Mouse (Mus musculus) yolk sac, embryonic 10.5 days (tissue): ENCODE results near the gene Etl4.
A peak's percentile ranks its signal among the peaks of the same experiment; 100 is the strongest.
"Not testable (repeated sequence)": the region's sequence is repeated elsewhere in the genome, so short reads cannot be mapped to it uniquely, and the experiment has no call there.

Source experiments
- DNase-seq: peaks from one replicate; pipeline ENCODE4 v3.0.0-alpha.2; 2017; ENCODE audit warnings: low spot score

The Etl4 gene

DNA sequence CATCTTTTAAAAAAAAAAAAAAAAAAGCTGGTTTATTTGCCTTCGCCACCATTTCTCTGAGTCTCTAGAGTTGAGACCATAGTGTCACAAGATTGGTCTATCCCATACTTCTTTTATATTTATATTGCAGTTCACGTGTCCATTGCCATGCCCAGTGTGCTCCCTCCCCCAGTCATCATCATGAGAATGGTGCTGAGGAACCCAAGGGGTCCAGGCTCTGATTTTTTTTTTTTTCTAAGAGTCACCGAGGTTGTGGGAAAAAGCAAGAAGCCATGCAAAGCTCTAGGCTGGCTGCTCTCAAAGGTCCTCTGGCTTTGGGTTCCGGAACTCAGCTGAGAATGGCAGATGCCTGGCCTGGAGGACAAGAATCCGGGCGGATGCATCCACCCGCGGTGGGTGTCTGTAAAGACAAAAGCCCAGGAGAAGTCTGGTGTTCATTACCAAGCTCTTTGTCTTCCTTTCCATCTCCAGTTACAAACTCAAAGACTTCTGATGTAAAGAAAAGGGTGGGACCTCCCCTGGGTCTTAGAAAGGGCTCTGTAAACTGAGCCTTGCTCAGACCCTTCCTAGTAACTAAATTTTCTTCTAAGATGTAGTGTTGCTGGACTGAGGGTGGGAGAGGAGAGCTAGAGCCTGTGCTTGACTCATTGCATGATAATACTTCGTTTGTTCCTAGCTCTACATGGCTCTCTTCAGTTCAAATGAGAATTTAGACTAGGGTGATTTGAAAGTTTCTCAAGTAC lies 745.2 kb downstream of the Etl4 start:
- DNase-seq: no peak

DNA sequence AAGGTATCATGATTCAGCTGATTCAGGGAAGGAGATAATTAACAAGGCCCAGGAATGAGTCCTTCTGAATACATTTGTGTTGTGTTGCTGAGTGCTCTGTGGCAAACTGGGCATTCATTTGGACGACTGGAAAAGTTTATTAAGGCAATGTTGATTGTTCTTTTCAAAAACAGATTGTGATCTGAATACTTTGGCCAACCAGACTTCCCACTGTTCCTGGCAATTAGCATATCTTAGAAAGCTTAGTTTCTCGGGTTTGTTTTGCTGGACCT lies 745.7 kb downstream of the Etl4 start:
- no peak for DNase-seq

DNA sequence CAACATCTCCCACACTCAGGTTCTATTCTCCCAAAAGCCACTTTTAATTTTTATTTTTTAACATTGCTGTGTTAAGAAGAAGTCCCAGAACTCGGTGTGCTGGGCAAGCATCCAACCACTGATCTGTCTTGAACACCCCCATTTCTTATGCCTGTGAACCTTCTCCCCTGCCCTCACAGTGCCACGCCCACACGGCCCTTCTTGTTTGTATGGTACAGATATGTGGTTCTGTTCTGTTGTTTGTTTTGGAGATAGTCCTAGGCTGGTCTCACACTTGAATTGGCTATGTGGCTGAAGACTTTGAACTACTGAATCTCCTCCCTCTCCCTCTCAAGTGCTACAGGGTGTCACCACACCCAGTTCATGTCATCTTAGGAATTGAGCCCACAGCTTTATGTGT lies 748.3 kb downstream of the Etl4 start:
- DNase-seq: peak; percentile 10

DNA sequence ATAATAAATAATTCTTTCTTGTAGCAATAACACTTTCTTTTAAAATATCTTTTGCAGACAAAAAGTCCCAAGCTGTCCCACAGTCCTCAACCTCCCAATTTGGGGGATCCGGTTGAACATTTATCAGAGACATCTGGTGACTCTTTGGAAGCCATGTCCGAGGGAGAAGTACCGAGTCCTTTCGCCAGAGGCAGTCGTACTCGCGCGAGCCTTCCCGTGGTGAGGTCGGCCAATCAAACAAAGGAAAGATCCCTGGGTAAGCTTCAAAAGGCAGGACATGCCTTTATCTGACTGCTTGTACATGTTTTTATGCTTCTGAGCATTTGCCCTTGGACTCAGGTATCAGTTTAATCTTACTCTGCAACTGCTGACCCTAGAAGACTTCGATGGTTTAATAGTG lies 752.3 kb downstream of the Etl4 start:
- DNase-seq: no peak

DNA sequence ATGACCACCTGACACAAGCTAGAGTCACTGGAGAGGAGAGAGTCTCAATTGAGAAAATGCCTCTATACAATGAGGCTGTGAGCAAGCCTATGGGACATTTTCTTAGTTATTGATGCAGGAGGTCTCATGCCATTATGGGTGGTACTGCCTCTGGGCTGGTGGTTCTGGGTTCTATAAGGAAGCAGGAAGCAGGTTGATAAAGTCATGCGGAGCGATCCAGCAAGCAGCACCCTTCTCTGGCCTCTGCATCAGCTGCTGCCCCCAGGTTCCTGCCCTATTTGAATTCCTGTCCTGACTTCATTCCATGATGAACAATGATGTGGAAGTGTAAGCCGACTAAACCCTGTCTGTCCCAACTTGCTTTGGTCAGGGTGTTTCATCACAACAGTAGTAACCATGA lies 753.1 kb downstream of the Etl4 start:
- no peak for DNase-seq

DNA sequence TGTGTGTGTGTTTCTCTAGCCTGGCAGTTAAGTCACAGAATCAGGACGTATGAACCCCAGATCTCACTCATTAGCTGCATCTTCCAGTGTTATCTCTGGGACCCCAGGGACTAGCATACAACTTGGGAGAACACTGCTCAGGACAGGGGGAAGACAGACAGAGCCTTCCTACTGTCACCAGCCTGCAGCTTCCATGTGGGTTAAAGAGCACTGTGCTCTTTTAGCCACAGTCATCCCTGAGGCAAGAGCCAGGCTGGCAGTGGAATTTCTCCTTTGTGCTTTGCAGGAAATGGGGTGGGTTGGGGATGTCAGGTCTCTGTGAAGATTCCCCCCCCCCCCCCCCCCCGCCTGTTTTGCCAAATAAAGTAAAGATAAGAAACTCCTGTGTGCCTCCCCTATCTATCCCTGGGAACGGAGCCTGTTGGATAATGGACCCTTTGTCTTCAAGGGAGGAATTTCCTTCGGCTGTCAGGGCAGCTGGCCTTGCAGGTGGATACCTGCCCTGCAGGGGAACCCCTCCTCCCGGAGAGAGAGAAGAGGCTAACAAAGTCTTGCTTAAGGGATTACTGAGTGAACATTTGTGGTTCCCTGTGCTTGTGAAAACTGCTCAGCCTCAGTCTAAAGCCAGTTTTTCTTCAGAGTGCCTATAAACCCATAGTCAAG lies 755.9 kb downstream of the Etl4 start:
- DNase-seq: peak; percentile 17

DNA sequence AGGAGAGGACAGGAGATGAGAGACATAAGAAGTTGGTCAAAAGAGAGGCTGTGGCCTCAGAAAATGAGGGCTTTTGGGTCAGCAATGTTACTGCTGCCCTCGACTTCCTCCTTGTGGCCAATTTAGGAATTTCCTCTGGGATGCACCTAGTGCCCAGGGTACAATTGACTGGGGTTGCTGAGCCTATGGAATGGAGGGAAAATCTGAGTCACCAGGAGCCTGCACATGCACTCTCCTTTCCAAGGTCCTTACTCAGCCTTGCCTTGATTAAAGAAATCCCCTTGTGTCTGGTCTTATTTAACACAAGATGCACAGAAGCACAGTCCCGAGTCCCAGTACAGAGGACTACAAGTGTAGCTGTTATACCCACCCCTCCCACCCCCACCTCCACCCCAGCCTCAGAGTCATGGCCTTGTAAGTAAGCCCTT lies 756.5 kb downstream of the Etl4 start:
- peak; percentile 49 for DNase-seq

DNA sequence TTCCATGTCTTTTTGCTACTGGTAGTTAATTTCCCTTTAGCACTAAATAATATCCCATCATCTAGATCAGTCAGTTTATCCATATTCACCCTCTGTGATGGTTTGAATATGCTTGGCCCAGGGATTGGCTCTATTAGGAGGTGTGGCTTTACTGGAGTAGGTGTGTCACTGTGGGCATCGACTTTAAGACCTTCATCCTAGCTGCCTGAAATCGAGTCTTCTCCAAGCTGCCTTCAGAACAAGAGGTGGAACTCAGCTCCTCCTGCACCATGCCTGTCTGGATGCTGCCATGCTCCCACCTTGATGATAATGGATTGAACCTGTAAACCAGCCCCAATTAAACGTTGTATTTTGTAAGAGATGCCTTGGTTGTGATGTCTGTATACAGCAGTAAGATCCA lies 758.3 kb downstream of the Etl4 start:
- DNase-seq: no peak

DNA sequence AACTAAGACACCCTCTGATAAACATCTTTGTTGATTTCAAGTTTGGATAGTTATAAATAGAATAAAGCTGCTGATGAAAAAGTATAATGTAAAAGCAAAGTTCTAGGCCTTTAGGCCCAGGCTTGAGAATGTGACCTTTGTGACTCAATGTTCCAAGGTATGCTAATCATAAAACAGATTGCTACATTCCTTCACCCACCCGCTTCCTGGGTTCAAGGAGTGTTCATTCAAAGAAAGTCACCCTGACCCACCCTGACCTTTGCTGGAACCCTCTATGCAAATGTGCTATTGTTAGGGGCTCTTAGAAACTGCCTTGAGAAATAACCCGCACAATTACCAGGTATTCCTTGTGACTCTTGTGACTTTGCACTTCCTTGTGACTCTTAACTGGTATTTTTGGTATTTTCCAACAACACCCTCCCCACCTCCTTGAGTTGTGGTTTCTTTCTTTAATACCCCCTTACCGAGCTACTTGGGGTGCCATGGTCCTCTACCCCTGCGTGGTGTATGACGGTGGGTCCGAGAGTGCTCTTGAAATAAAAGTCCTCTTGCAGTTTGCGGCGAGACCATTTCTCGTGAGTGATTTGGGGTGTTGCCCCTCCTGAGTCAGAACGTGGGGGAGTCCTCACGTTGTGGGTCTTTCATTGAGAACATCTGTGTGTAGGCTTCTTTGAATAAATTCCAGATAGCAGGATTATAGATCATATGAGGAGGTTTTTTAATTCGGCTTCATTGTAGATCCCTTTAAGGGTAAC lies 758.9 kb downstream of the Etl4 start:
- peak; percentile 17 for DNase-seq

DNA sequence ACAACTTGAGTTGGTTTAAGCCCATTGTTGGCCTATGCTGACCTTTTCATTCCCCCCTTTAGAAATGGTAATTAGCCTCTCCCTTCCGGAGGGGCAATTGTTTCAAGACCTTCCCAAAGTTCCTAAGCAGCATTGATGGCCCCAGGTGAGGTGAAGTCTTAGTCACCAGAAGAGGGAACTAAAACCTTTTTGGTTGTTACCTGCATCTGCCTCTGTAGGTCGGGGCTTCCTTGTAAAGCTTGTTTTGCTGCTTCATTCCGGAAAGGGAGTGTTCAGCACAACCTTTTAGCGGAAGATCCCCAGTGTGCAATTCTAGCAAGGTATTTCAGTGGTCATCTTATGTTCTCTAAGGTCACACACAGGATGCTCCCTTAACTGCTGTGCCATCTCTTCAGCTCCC lies 759.8 kb downstream of the Etl4 start:
- no peak for DNase-seq

DNA sequence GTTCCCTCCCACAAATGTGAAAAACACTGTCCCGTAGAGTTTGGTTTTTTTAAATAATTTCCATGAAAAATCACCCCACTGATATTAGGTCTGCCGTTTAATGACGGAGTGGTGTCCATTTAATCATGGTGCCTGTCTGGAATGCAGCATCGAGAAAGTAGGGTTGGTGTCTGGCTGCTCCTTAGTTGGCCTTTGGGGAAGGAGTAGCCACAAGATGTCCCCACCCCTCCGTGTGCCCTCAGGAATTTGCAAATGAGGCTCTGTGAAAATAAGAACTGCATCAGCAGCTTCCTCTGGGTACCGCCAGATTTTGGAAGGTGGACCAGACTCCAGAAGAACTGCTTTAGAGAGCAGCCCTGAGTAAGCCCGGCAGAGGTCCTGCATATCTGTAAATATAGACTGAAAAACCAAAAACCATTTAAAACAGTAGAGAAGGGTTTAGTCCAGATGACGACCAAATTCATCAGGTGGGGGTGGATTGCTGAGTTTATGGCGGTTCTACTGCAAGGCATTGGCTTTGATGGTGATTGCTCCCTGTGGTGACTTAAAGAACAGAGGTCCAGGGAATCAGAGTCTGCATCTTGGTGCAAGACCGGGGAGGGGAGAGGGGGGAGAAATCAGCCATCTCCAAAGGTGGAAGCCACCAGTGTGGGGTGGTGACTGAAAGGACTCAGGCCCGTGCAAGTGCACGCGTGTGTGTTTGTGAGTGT lies 762.1 kb downstream of the Etl4 start:
- DNase-seq: no peak

DNA sequence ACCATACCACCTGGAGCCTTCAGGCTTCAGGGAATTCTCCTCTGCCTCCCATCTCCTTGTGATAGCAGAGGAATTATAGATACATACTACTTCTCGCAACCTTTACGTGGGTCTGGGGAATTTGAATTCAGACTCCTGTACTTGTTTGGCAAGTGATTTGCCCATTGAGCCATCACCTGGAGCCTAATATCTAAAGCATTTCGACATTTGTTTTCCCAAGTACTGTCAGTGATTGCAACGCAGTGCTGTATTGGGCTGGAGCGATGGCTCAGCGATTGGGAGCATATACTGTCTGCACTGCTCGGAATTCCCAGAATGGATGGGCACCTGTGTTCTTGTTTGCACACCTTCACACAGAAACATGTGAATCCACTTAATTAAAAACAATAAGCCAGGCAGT lies 762.7 kb downstream of the Etl4 start:
- no peak for DNase-seq

DNA sequence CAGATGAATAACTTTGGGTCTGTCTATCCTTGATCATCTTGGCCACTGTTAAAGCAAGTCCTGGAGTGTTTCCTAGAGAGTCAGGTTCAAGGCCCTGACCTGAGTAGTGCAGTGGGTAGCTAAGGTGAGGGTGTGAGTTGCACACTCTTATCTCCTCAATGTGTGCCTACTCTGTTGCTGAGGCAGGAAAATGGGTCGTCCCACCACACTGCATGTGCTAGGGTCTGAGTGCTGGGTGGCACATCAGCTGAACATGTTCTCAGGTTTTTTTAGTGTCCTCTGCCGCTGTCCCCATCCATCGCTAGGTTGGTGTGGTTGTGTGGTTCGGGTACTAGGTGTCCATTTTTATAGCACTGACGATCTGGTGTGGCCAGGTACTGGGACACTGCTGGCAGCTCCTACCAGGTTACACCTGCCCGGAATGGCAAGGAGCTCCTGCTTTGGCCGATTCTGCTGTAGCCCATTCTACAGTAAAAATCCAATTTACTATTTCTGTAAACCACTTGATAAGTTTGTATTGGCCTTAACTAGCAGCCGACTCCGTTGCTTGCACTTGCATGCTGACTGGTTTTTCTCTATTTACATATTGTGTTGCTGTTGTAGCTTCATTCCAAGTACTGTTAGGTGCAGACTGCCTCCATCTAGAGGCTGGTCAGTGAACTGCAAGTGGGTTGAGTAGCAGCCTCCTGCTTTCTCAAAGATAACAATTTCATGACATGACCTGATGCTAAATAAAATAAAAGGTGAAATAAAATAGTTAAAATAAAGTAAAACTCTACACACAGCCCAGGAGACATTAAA lies 763.4 kb downstream of the Etl4 start:
- DNase-seq: peak; percentile 43

DNA sequence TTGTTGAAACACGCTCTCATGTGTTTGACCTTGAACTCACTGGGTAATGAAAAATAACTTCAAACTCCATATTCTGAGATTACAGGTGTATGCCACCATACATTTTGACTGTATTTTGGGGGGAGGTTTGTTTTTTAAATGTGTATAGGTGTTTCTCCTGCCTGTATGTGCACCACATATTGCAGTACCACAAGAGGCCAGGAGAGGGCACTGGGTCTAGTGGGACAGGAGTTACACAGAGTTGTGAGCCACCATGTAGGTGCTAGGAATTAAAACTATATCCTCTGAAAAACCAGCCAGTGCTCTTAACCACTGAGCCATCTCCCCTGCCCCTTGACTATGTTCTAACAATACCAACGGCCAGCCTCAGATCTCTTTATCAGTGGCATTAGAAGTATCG lies 766.8 kb downstream of the Etl4 start:
- no peak for DNase-seq

DNA sequence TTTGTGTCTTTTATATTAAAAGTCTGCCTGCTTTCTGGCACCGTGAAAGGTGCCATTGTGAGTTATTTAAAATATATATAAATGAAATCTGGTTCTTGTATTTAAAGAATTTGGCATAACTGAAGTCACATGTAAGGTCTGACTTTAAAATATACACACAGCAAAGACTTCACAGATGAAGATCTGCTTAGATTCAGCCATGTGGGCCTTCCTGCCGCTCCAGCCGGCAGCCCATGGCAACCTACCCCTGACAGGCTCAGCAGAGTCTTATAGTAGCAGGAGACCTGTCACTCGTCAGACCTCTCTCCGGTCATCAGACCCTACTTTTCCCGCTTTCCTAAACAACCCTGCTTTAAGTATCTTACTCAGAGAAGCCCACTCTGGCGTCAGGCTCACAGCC lies 769.2 kb downstream of the Etl4 start:
- no peak for DNase-seq

DNA sequence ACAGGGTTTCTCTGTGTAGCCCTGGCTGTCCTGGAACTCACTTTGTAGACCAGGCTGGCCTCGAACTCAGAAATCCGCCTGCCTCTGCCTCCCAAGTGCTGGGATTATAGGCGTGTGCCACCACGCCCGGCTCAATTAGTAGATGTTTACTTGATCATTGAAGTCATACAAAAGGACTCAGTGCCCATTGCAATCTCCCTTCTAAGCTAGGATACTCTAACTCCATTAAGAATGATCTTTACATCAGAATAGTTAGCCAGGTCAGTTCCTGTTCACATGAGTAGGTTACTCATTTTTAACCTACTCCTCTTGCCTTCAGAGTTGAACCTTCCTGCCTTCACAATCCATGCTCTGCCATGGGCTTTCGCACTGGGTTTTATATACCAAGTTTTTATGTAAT lies 772.6 kb downstream of the Etl4 start:
- DNase-seq: not testable (repeated sequence)

DNA sequence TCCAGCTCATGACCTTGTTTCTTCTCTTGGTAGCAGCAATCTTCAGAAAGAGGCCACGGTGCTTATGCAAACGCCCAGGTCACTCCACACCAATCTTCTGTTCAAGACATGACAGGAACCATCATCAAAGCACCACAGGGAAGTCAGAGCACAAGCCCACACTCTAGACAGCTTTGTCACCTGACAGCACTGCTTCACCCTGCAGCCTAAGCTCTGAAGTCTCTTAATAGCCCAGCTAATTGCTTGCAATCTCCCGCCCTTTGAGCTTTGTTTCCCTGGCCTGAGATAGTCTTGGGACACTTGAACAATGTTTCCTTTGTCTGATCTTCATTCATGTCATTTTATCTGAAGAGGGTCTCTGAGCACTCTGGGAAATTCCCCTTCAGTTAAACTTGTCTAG lies 779.8 kb downstream of the Etl4 start:
- DNase-seq: no peak

DNA sequence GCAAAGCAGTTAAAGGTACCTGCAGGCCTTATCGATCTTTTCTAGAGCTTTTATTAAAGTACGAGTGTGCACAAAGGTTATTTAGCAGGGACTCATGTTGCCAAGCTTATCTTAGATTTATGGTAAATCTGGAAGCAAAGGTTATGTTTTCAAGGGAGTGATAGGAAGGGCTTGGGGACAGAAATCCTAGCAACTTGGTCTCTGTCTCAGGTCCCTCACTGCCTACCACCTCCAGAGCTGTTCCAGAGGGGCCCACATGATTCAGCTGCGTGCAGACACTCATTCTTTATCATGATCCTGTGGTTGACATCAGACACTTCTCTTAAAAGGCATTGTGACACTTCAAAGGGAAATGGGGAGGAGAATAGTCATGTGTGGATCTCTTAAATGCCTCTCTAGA lies 783.3 kb downstream of the Etl4 start:
- DNase-seq: no peak

DNA sequence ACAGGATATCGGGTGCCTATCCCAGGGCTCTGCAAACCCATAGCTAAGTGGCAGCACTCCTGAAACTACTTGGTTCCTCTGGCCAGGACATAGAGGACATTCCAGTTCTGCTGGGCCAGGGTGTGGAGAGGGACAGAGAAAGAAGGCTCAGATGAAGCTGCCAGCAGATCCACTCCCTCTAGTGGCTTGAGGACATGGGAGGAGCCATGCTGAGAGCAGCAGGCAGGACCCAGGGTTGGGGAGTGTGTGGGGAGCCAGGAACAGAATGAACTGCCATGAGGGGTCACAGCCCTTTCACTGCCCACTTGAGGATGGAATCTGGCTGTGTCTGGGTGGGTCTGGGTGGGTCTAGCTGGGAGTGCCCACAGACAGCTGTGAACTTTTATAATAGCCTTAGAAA lies 784.2 kb downstream of the Etl4 start:
- DNase-seq: no peak

DNA sequence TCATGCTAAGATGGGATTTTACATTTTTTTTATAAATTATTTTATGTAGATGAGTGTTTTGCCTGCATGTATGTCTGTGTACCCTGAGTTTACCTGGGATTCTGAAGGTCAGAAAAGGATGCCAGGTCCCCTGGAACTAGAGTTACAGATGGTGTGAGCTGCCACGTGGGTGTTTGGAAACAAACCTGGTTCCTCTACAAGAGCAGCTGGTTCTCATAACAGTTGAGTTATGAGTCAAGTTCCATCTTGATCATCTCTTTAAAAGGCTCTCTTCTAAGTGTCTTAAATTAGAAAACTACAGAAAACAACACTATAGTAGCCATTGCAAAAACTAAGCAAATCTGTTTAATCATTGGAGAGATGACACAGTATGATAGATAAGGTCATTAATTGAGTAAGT lies 788.1 kb downstream of the Etl4 start:
- no peak for DNase-seq

DNA sequence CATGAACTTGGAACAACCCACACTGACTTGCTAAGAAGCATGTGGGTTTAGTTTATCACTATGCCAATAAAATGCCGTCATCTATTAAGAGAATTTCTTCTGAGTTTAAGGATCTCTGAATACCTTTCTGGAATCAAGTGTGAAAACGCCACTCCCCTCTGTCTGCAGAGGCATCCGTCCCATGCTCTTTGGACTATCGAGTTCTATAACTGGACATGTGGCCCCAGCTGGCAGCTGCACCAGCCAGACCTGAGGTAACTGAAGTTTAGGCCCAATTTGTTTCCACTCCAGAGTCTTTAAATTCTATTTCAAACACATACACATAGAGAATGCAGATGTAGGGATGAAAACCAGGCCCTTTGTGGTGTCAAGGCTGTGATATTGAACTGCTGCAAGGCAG lies 795.5 kb downstream of the Etl4 start:
- no peak for DNase-seq

DNA sequence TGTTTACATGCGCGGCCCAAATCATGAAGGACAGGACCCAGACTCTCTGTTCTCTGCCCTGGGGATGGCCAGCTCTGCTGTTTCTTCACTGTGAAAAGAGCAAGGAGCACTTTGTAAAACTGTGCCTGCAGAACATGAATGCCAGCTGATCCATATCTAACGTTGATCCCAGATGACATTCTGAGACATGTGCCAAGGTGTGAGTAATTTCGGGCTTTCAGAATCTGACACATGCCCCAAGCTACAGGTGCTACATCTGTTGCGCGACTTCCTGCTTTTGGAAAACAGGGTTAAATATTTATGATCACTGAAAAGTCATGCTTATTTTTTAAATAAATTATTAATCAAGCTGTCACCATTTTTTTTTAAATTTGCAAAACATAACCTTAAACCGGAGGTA lies 801.0 kb downstream of the Etl4 start:
- no peak for DNase-seq
